Mouse (Mus musculus) thymus, postnatal 10 days (tissue): ENCODE measurements at regions not wholly inside any gene's neighbourhood (a gene's known extent, or its start where the extent isn't known, plus 50 kb on each side); places are given as distances from the start of the nearest gene placed in this dataset.

Source experiments
- DNase-seq, 2 experiments: peaks; one replicate each; pipeline ENCODE4 v3.0.0; 2021; ENCODE audit warnings: low spot score in 2 of 2

- DNase-seq, result no peak
Measured at GRCm38 (mm10) chr9:61816589-61817179, 97.7 kb downstream of the Rplp1 start.

- no peak for DNase-seq
Measured at GRCm38 (mm10) chr9:61815995-61816394, 98.3 kb downstream of the Rplp1 start.

GRCm38 (mm10) chr9:61813291-61813690 is 101.1 kb downstream of the Rplp1 start:
- DNase-seq, result no peak

GRCm38 (mm10) chr9:61812315-61812714 is 102.0 kb downstream of the Rplp1 start:
- DNase-seq, result no peak

GRCm38 (mm10) chr9:61810456-61810855 is 103.9 kb downstream of the Rplp1 start:
- no peak for DNase-seq

GRCm38 (mm10) chr9:61808351-61809225 is 105.8 kb downstream of the Rplp1 start:
- DNase-seq, result no peak

GRCm38 (mm10) chr9:61805971-61806370 is 108.4 kb downstream of the Rplp1 start:
- DNase-seq, result no peak

- DNase-seq, result no peak
Measured at GRCm38 (mm10) chr9:61803555-61803954, 110.8 kb downstream of the Rplp1 start.

GRCm38 (mm10) chr9:61802694-61803093 is 111.6 kb downstream of the Rplp1 start:
- no peak for DNase-seq

GRCm38 (mm10) chr9:61799535-61799934 is 114.8 kb downstream of the Rplp1 start:
- DNase-seq, result no peak

- no peak for DNase-seq
Measured at GRCm38 (mm10) chr9:61795910-61796309, 118.4 kb downstream of the Rplp1 start.

GRCm38 (mm10) chr9:61791435-61792064 is 122.8 kb downstream of the Rplp1 start:
- DNase-seq, result no peak

GRCm38 (mm10) chr9:61790849-61791248 is 123.5 kb downstream of the Rplp1 start:
- DNase-seq, result no peak

- DNase-seq, result no peak
Measured at GRCm38 (mm10) chr9:61789066-61789897, 125.1 kb downstream of the Rplp1 start.

- no peak for DNase-seq
Measured at GRCm38 (mm10) chr9:61781469-61781868, 132.9 kb downstream of the Rplp1 start.

GRCm38 (mm10) chr9:61780186-61780939 is 134.0 kb downstream of the Rplp1 start:
- DNase-seq, result no peak

GRCm38 (mm10) chr9:61779165-61779564 is 135.2 kb downstream of the Rplp1 start:
- DNase-seq, result no peak

- no peak for DNase-seq
Measured at GRCm38 (mm10) chr9:61776446-61776845, 137.9 kb downstream of the Rplp1 start.

GRCm38 (mm10) chr9:61770207-61770955 is 144.0 kb downstream of the Rplp1 start:
- no peak for DNase-seq

- no peak for DNase-seq
Measured at GRCm38 (mm10) chr9:61766187-61766586, 148.2 kb downstream of the Rplp1 start.
